Mouse (Mus musculus): ENCODE measurements around the gene Cpz.

The Cpz gene

DNA sequence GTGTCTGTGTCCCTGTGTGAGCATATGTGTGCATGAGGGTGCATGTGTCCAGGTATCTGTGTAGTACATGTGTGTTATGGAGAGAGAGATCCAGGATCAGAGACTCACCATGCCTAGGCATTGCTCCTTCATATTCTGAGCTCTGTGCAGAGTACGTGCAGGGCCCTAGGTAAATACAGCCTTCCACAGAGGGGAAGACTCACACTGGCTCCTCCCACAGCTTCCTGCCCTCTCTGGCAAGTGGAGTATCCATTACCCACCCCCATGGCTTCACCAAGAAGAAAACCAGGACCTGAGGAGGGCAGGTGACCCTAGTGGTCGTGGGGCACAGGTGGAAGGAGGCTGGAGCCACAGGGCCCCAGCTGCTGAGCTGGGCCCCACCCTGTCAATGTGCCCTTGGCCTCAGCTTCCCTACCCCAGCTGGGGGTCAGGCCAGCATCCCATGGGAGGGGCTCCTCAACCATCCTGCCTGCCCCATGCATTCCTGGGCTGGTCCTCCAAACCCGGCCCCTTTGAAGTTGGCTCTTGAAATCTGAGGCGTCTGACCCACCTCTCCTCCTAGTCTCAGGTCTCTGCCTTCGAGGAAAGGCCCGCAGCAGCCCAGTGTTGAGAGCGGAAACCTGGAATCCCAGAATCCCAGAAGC is 54.5 kb downstream of the Cpz start:
- H3K27me3 ChIP-seq (ENCODE audit: insufficient read depth, low read length), result peaks cover 23% of the 10 kb centered on the region
- no peaks in the 10 kb centered on the region for H3K9me3 ChIP-seq (ENCODE audit: low read length)
- TF ChIP-seq NANOG (IDR thresholded peaks at IDR 0.05; ENCODE audit: borderline replicate concordance, low read length) (no peak), CTCF (conservative IDR thresholded peaks at IDR 0.05; ENCODE audit: low read length) (no peak), POU5F1 (IDR thresholded peaks at IDR 0.05; ENCODE audit: borderline replicate concordance, low read length) (no peak)
- H3K4me3 ChIP-seq (replicated peaks; ENCODE audit: low read length), result no peak overlapping the region
- H3K4me1 ChIP-seq (replicated peaks; ENCODE audit: low read depth, low read length), result peaks cover 8% of the 10 kb centered on the region; the same call in 1 of the 2 replicates
- H3K36me3 ChIP-seq (ENCODE audit: insufficient read depth, low read length), result no peaks in the 10 kb centered on the region

DNA sequence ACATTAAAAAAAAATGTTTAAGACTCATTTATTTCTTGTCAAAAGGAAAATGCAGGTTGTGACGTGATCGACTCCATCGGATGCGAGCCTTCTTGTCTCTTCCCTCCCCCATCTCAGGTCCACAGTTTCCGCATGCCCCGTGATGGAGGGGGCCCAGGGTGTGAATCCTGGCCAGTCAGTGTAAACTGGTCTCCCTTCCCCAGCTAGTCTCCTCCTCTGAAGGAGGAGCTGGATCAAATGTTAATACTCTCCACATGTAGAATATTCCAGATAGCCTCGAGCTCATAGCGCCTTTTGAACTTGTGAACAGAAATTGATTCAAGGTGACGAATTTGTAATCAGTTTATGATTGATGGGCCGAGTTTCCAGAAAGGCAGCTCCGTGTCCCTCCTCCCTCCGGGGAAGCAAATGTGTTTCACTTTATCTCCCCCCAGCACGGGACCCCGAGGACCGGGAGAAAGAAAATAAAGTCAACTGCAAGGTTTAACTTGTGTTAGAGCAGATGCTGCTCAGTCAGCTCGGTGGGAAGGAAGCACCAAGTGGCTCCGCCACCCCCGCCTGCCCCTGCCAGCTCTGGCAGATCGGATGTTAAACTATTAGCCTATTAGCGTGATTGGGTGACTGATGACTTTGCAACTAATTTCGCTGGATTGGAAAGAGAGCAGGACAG is 59.4 kb downstream of the Cpz start:
- Histone ChIP-seq H3K4me1 (replicated peaks; ENCODE audit: low read depth, low read length) (peaks cover 3% of the 10 kb centered on the region; the same call in 1 of the 2 replicates), H3K9me3 (ENCODE audit: low read length) (no peaks in the 10 kb centered on the region), H3K36me3 (ENCODE audit: insufficient read depth, low read length) (no peaks in the 10 kb centered on the region), H3K27me3 (ENCODE audit: insufficient read depth, low read length) (peaks cover 66% of the 10 kb centered on the region), H3K4me3 (replicated peaks; ENCODE audit: low read length) (no peak overlapping the region)
- TF ChIP-seq CTCF (conservative IDR thresholded peaks at IDR 0.05; ENCODE audit: low read length) (no peak), POU5F1 (IDR thresholded peaks at IDR 0.05; ENCODE audit: borderline replicate concordance, low read length) (no peak), NANOG (IDR thresholded peaks at IDR 0.05; ENCODE audit: borderline replicate concordance, low read length) (no peak)

DNA sequence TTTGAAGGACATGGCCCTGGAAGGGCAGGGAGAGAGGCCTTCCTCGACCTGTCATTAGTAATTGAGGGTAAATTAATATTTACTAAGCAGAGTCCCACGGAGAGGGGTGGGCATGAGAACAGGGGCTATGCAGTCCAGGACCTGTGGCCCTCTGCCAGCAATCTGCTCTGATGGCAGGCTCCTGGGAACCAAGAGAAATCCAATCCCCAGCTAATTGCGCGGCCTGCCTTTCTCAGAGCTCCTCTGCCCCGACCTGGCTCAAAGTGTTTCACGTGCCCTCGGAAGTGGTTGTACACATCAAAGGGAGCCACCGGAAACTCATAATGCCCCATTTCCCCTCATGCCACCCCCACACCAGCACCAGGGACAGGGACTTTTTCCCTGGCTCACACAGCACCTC is 63.4 kb downstream of the Cpz start:
- Histone ChIP-seq H3K27me3 (ENCODE audit: insufficient read depth, low read length) (peaks cover 58% of the 10 kb centered on the region), H3K4me3 (replicated peaks; ENCODE audit: low read length) (no peak overlapping the region), H3K4me1 (replicated peaks; ENCODE audit: low read depth, low read length) (no peaks in the 10 kb centered on the region), H3K9me3 (ENCODE audit: low read length) (no peaks in the 10 kb centered on the region), H3K36me3 (ENCODE audit: insufficient read depth, low read length) (no peaks in the 10 kb centered on the region)
- TF ChIP-seq CTCF (conservative IDR thresholded peaks at IDR 0.05; ENCODE audit: low read length), result no peak
- no peak for TF ChIP-seq POU5F1 (IDR thresholded peaks at IDR 0.05; ENCODE audit: borderline replicate concordance, low read length)
- TF ChIP-seq NANOG (IDR thresholded peaks at IDR 0.05; ENCODE audit: borderline replicate concordance, low read length), result no peak

DNA sequence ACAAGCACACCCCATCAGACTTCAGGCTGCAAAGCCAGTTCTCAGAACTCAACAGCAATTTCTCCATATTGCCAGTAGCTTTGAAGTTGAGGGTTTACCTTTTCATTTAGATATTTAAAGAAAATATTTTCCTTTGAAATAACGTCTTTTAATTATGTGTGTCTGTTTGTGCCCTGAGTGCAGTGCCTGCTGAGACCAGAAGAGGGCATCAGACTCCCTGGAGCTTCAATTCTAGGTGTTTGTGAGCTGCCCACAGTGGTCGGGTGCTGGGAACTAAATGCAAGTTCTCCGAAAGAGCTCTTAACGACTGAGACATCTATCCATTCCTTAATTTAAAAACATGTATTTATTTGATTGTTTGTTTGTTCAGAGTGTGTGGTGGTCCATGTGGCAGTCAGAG is 65.7 kb downstream of the Cpz start:
- Histone ChIP-seq H3K27me3 (ENCODE audit: insufficient read depth, low read length) (peaks cover 38% of the 10 kb centered on the region), H3K4me3 (replicated peaks; ENCODE audit: low read length) (no peak overlapping the region), H3K36me3 (ENCODE audit: insufficient read depth, low read length) (no peaks in the 10 kb centered on the region), H3K4me1 (replicated peaks; ENCODE audit: low read depth, low read length) (no peaks in the 10 kb centered on the region), H3K9me3 (ENCODE audit: low read length) (no peaks in the 10 kb centered on the region)
- TF ChIP-seq POU5F1 (IDR thresholded peaks at IDR 0.05; ENCODE audit: borderline replicate concordance, low read length) (no peak), NANOG (IDR thresholded peaks at IDR 0.05; ENCODE audit: borderline replicate concordance, low read length) (no peak), CTCF (conservative IDR thresholded peaks at IDR 0.05; ENCODE audit: low read length) (peak; percentile 99)

DNA sequence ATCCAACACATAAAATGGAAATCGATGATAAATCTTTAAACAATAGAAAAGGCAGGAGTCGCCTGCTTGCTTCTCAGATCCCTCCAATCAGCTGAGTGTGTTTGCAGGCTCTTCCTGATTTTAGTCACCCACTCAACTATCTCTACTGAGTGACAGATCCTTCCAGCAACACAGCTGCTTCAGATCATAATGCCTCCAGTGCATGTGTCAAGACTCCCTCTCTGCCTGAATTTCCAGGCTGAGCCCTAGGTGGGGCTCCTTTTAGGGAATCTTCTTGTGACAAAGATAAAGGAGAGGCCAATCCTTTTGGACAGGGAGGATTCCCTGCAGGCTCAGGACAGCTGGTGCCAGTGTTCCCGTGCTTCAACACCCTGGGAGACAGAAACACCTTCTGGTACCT is 67.2 kb downstream of the Cpz start:
- Histone ChIP-seq H3K4me1 (replicated peaks; ENCODE audit: low read depth, low read length) (no peaks in the 10 kb centered on the region), H3K9me3 (ENCODE audit: low read length) (no peaks in the 10 kb centered on the region), H3K36me3 (ENCODE audit: insufficient read depth, low read length) (no peaks in the 10 kb centered on the region), H3K27me3 (ENCODE audit: insufficient read depth, low read length) (peaks cover 24% of the 10 kb centered on the region), H3K4me3 (replicated peaks; ENCODE audit: low read length) (no peak overlapping the region)
- TF ChIP-seq NANOG (IDR thresholded peaks at IDR 0.05; ENCODE audit: borderline replicate concordance, low read length) (no peak), CTCF (conservative IDR thresholded peaks at IDR 0.05; ENCODE audit: low read length) (no peak), POU5F1 (IDR thresholded peaks at IDR 0.05; ENCODE audit: borderline replicate concordance, low read length) (no peak)

DNA sequence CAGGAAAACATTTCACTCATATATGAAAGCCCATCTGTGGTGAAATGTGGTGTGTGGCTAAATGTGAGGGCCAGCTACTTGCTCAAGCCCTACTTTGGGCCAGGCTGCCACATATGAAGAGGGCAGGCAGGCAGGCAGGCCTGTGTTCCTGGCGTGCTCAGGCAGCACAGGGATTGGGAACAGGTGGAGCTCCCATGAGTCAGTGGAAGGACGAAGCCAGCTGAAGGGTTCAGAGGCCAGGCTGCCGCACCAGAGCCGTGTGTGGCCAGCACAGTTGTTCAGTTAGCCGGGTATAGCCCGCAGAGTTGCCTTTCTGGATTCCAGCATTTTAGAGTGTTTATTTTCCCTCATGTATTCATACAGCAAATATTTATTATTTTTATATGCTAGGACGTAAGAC is 68.1 kb downstream of the Cpz start:
- Histone ChIP-seq H3K4me3 (replicated peaks; ENCODE audit: low read length) (no peak overlapping the region), H3K4me1 (replicated peaks; ENCODE audit: low read depth, low read length) (no peaks in the 10 kb centered on the region), H3K9me3 (ENCODE audit: low read length) (no peaks in the 10 kb centered on the region), H3K36me3 (ENCODE audit: insufficient read depth, low read length) (no peaks in the 10 kb centered on the region), H3K27me3 (ENCODE audit: insufficient read depth, low read length) (peaks cover 15% of the 10 kb centered on the region; the same call in 1 of the 2 replicates)
- TF ChIP-seq CTCF (conservative IDR thresholded peaks at IDR 0.05; ENCODE audit: low read length) (no peak), NANOG (IDR thresholded peaks at IDR 0.05; ENCODE audit: borderline replicate concordance, low read length) (no peak), POU5F1 (IDR thresholded peaks at IDR 0.05; ENCODE audit: borderline replicate concordance, low read length) (no peak)

DNA sequence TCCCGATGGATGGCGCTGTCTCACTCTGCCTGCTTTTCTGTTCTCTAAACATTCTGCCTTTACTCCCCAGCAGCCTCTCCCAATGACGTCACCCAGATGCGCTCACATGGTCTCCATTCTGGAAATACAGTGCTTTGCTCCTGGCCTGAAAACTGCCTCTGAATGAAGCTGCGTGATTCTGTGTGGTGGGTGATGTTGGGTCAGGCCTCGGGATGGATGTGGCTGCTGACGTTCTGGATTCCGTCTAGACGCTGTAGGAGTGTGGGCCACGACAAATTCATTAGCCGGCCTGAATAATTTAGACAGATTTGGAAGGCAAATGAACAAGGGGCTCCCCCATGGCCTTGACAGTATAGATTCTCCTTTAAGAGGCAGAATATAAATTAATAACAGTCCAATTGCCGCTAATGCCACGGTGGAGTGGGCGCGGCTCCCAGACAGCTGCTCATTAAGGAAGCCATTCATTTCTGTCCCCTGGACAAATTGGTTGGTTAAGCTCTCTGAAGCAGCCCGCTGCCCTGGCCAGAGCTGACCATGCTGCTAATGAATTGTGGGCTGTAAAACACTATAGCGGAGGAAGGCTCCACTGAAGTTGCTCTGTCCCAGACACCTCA is 71.2 kb downstream of the Cpz start:
- Histone ChIP-seq H3K4me3 (replicated peaks; ENCODE audit: low read length) (no peak overlapping the region), H3K9me3 (ENCODE audit: low read length) (no peaks in the 10 kb centered on the region), H3K27me3 (ENCODE audit: insufficient read depth, low read length) (peaks cover 25% of the 10 kb centered on the region), H3K36me3 (ENCODE audit: insufficient read depth, low read length) (no peaks in the 10 kb centered on the region), H3K4me1 (replicated peaks; ENCODE audit: low read depth, low read length) (no peaks in the 10 kb centered on the region)
- no peak for TF ChIP-seq NANOG (IDR thresholded peaks at IDR 0.05; ENCODE audit: borderline replicate concordance, low read length)
- no peak for TF ChIP-seq POU5F1 (IDR thresholded peaks at IDR 0.05; ENCODE audit: borderline replicate concordance, low read length)
- no peak for TF ChIP-seq CTCF (conservative IDR thresholded peaks at IDR 0.05; ENCODE audit: low read length)
